Mouse (Mus musculus) embryonic facial prominence, embryonic 11.5 days (tissue): ENCODE measurements around the gene Asb16. TPM values are rescaled to one million over a fixed set of nuclear protein-coding genes. Genes with fewer than 3 reads are reported as not detected.

Source experiments
- ATAC-seq: fragments of 200-750 bp; cut with Nextera tagmentation; replicated peaks from 2 replicates; pipeline ENCODE4 v1.8.0; 2017; ENCODE audit warnings: low read depth; ENCODE audit not compliant: insufficient number of reproducible peaks, low FRiP score, low TSS enrichment
- DNase-seq: peaks from one replicate; pipeline ENCODE4 v3.0.0-alpha.2; 2015; ENCODE audit warnings: low spot score
- H3K27ac ChIP-seq: fragments of 300-500 bp; sonication (generic); replicated peaks from 2 replicates; pipeline ENCODE4 v1.5.1; 2014; ENCODE audit warnings: mild to moderate bottlenecking, low read depth, low read length, control low read depth
- H3K27me3 ChIP-seq: fragments of 300-500 bp; sonication (generic); 2 replicates; pipeline ENCODE4 v1.6.1; 2014; ENCODE audit warnings: mild to moderate bottlenecking, low read length, moderate library complexity, mixed read lengths; ENCODE audit not compliant: control insufficient read depth, insufficient read depth
- H3K36me3 ChIP-seq: fragments of 300-500 bp; sonication (generic); replicated peaks from 2 replicates; pipeline ENCODE4 v1.6.1; 2014; ENCODE audit warnings: low read depth, mild to moderate bottlenecking, low read length, moderate library complexity, mixed read lengths; ENCODE audit not compliant: control insufficient read depth, insufficient read depth
- H3K4me1 ChIP-seq: fragments of 300-500 bp; sonication (generic); 2 replicates; pipeline ENCODE4 v1.6.1; 2014; ENCODE audit warnings: low read length, mixed read lengths; ENCODE audit not compliant: control insufficient read depth, insufficient read depth
- H3K4me2 ChIP-seq: fragments of 300-500 bp; sonication (generic); 2 replicates; pipeline ENCODE4 v1.6.1; 2014; ENCODE audit warnings: low read depth, mild to moderate bottlenecking, control low read depth, low read length, moderate library complexity
- H3K4me3 ChIP-seq: fragments of 300-500 bp; sonication (generic); 2 replicates; pipeline ENCODE4 v1.5.1; 2014; ENCODE audit warnings: low read depth, low read length, control low read depth
- H3K9ac ChIP-seq: fragments of 300-500 bp; sonication (generic); replicated peaks from 2 replicates; pipeline ENCODE4 v1.6.1; 2014; ENCODE audit warnings: mild to moderate bottlenecking, control low read depth, low read length
- H3K9me3 ChIP-seq: fragments of 300-500 bp; sonication (generic); replicated peaks from 2 replicates; pipeline ENCODE4 v1.6.1; 2016; ENCODE audit warnings: mild to moderate bottlenecking, low read length, inconsistent platforms, mixed read lengths; ENCODE audit not compliant: control insufficient read depth
- WGBS: fragments of 180-500 bp; shearing (Covaris S2); extraction: QIAGEN DNeasy Blood & Tissue Kit; methylation state at CpG from one replicate; pipeline ENCODE4 v1.1.7; 2014; 5-methylcytosine and 5-hydroxymethylcytosine counted together
- polyA plus RNA-seq: library from polyadenylated mRNA; unstranded; fragments of >200 nt; fragmentation: Nextera tagmentation; extraction: Ambion mirVana; gene quantifications from 2 replicates; pipeline ENCODE4 v1.2.1, GENCODE M21; 2014

Gene Asb16
- polyA plus RNA-seq, 1 experiment from 2014 or later, result 0.11 TPM

GRCm38 (mm10) chr11:102296491-102297472, 28.2 kb downstream of the Asb16 start, which contains the start of gene Atxn7l3:
Gene Atxn7l3 (minus strand): TSS chr11:102296631.
- Histone ChIP-seq H3K9me3 (no peaks in the 10 kb centered on the region), H3K4me3 (peak within 1 kb of the TSS; percentile 96), H3K4me1 (peaks cover 6% of the 10 kb centered on the region; the same call in 1 of the 2 replicates), H3K27ac (peak within 1 kb of the TSS; percentile 99), H3K9ac (peak within 1 kb of the TSS; percentile 89), H3K27me3 (no peaks in the 10 kb centered on the region), H3K36me3 (peaks cover under 1% of the 10 kb centered on the region), H3K4me2 (peak within 1 kb of the TSS; percentile 87)
- WGBS, result 0% methylated on average over 63 of the region's 125 CpGs
- ATAC-seq (peak; percentile 82), DNase-seq (peak; percentile 99)

DNA sequence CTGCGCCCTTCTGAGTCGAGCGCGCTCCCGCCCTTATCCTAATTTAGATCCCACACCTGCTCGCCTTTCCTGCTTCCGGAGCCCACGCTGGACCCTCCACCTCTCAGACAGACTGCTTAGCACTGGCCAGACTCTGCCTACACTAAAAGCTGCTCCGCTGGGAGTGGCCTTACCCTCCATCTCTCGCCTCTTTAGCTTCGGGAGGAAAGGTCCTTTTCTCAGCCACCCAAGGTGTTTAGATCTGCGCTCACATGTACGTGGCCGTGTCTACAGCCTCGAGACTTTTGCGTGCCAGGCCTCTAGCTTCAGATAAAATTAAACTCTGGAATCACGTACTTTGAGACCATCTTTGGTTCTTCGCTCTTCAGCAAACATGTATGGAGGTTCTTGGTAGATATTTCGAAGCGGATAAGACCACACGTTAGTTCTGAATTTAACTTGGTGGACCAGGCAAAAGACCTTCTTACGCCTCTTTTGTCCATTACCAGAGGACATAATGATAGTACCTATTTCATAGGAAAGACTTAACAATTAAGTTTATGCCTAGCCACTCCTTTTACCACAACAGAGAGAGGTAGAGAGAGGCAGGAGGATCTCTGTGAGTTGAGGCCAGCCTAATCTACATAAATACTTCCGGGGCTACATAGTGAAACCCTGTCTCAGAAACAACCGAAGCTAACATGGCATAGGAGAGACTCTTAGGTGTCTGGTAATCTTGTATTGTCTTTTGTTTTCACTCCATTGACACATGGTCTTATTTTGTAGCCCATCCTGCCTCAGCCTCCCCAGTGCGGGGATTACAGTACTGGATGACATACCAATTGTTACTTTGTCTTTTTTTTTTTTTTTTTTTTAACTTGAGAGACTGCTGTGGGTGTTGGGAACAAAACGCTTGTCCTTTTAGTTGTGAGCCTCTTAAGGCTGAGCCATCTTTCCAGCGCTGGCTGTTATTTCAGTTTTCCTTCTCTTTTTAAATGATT, 29.3 kb downstream of the Asb16 start:
- peak; percentile 19 for DNase-seq
- 27% methylated on average over 27 of the region's 27 CpGs for WGBS
- H3K4me3 ChIP-seq, result peak overlapping the region; percentile 96

GRCm38 (mm10) chr11:102299839-102300238, 31.3 kb downstream of the Asb16 start:
- H3K27me3 ChIP-seq, result no peaks in the 10 kb centered on the region
- H3K9ac ChIP-seq, result no peak overlapping the region
- H3K4me1 ChIP-seq, result peaks cover 6% of the 10 kb centered on the region; the same call in 1 of the 2 replicates
- WGBS, result 22% methylated on average over 1 of the region's 1 CpGs
- no peak overlapping the region for H3K4me2 ChIP-seq
- H3K9me3 ChIP-seq, result no peaks in the 10 kb centered on the region
- H3K27ac ChIP-seq, result no peak overlapping the region
- H3K36me3 ChIP-seq, result no peaks in the 10 kb centered on the region
- ATAC-seq (no peak), DNase-seq (peak; percentile 80)
- no peak overlapping the region for H3K4me3 ChIP-seq

More for the DNA sequence above, 29.3 kb downstream of the Asb16 start:
- Histone ChIP-seq H3K27me3 (no peaks in the 10 kb centered on the region), H3K27ac (peak overlapping the region; percentile 99), H3K4me1 (peaks cover 6% of the 10 kb centered on the region; the same call in 1 of the 2 replicates), H3K36me3 (no peaks in the 10 kb centered on the region; the same call in 1 of the 2 replicates), H3K4me2 (peak overlapping the region; percentile 87), H3K9me3 (no peaks in the 10 kb centered on the region), H3K9ac (peak overlapping the region; percentile 57)
- peak; percentile 20 for ATAC-seq

GRCm38 (mm10) chr11:102304141-102304540, 35.6 kb downstream of the Asb16 start:
- H3K27me3 ChIP-seq, result no peaks in the 10 kb centered on the region
- no peak overlapping the region for H3K4me3 ChIP-seq
- no peaks in the 10 kb centered on the region for H3K9me3 ChIP-seq
- DNase-seq, result no peak
- peaks cover 8% of the 10 kb centered on the region; the same call in 1 of the 2 replicates for H3K36me3 ChIP-seq
- no peak overlapping the region for H3K27ac ChIP-seq
- H3K4me1 ChIP-seq, result no peaks in the 10 kb centered on the region; the same call in 1 of the 2 replicates
- H3K4me2 ChIP-seq, result no peak overlapping the region
- no peak for ATAC-seq
- WGBS, result 49% methylated on average over 2 of the region's 2 CpGs
- H3K9ac ChIP-seq, result no peak overlapping the region

DNA sequence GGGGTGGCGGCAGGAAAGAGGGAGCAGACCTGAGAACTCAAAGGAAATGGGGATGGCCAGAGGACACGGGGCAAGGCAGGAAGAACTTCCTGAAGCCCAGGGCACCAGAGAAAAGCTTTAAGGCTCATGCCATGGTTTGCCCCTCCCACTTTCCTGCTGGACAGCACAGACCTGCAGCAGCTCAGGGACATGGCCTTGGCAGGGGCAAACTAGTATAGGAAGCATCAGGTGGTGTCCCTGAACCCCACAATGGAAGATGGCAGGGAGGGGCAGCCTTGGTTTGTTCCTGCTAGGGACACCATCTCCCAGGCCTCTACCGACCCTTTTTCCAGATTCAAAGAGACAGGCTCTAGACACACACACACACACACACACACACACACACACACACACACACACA, 36.8 kb downstream of the Asb16 start:
- Histone ChIP-seq H3K27ac (no peak overlapping the region), H3K9ac (no peak overlapping the region), H3K9me3 (no peaks in the 10 kb centered on the region), H3K36me3 (peaks cover 8% of the 10 kb centered on the region; the same call in 1 of the 2 replicates), H3K27me3 (no peaks in the 10 kb centered on the region), H3K4me1 (no peaks in the 10 kb centered on the region; the same call in none of the 2 replicates), H3K4me2 (no peak overlapping the region), H3K4me3 (no peak overlapping the region)
- DNase-seq (no peak), ATAC-seq (no peak)
- 61% methylated on average over 3 of the region's 3 CpGs for WGBS

- WGBS, result 85% methylated on average over 9 of the region's 9 CpGs
- Histone ChIP-seq H3K36me3 (peaks cover 8% of the 10 kb centered on the region; the same call in 1 of the 2 replicates), H3K9me3 (no peaks in the 10 kb centered on the region), H3K27me3 (no peaks in the 10 kb centered on the region), H3K27ac (no peak overlapping the region), H3K4me1 (peaks cover 5% of the 10 kb centered on the region), H3K4me2 (no peak overlapping the region), H3K9ac (no peak overlapping the region), H3K4me3 (no peak overlapping the region)
- DNase-seq (no peak), ATAC-seq (no peak)
Observed at GRCm38 (mm10) chr11:102308104-102308503, 39.6 kb downstream of the Asb16 start.

- DNase-seq, result peak; percentile 98
- H3K4me1 ChIP-seq, result peaks cover 5% of the 10 kb centered on the region
- H3K27me3 ChIP-seq, result no peaks in the 10 kb centered on the region
- WGBS, result under 1% methylated on average over 27 of the region's 27 CpGs
- peak overlapping the region; percentile 19 for H3K9ac ChIP-seq
- peak overlapping the region; percentile 4; the same call in 1 of the 2 replicates for H3K27ac ChIP-seq
- H3K36me3 ChIP-seq, result peaks cover 8% of the 10 kb centered on the region; the same call in 1 of the 2 replicates
- H3K4me3 ChIP-seq, result peak overlapping the region; percentile 23
- H3K4me2 ChIP-seq, result peak overlapping the region; percentile 32
- peak; percentile 86 for ATAC-seq
- no peaks in the 10 kb centered on the region for H3K9me3 ChIP-seq
Observed at GRCm38 (mm10) chr11:102308979-102309378, 40.4 kb downstream of the Asb16 start.
